Mouse (Mus musculus) erythroblast, adult 5-6 weeks (primary cell): ENCODE data around the gene Lrrc18. TPM values are rescaled to one million over a fixed set of nuclear protein-coding genes. Genes with fewer than 3 reads are reported as not detected.

ENCODE experiments used
- ATAC-seq: replicated peaks from 2 replicates; pipeline ENCODE4 v1.8.0; 2016; ENCODE audit warnings: moderate number of reproducible peaks, mild to moderate bottlenecking, moderate TSS enrichment, inconsistent platforms; ENCODE audit not compliant: poor library complexity, low FRiP score, severe bottlenecking
- total RNA-seq, 2 experiments: library from RNA; stranded (forward) in 1 of 2; stranded (reverse) in 1 of 2; fragments of 150-400 nt in 1 of 2; fragments of 200-764, 138-1000 nt in 1 of 2; gene quantifications; 2 replicates each; pipeline versions ENCODE4 v1.2.3 to v1.2.4; 2015 to 2017; ENCODE audit warnings: low replicate concordance in 2 of 2

Gene Lrrc18
- total RNA-seq (2015; ENCODE audit: low replicate concordance) (not detected in 2 replicates), total RNA-seq (2017; ENCODE audit: low replicate concordance) (not detected in 2 replicates)

- ATAC-seq: no peak
Measured at GRCm38 (mm10) chr14:32991082-32991481, at the start of gene Lrrc18. Gene Lrrc18 (plus strand): TSS chr14:32991382.

- no peak for ATAC-seq
Measured at GRCm38 (mm10) chr14:32947512-32947911, 43.7 kb upstream of the Lrrc18 start.

GRCm38 (mm10) chr14:32950312-32951301, 40.6 kb upstream of the Lrrc18 start:
- no peak for ATAC-seq

- ATAC-seq: no peak
Measured at GRCm38 (mm10) chr14:32956486-32956885, 34.7 kb upstream of the Lrrc18 start.

DNA sequence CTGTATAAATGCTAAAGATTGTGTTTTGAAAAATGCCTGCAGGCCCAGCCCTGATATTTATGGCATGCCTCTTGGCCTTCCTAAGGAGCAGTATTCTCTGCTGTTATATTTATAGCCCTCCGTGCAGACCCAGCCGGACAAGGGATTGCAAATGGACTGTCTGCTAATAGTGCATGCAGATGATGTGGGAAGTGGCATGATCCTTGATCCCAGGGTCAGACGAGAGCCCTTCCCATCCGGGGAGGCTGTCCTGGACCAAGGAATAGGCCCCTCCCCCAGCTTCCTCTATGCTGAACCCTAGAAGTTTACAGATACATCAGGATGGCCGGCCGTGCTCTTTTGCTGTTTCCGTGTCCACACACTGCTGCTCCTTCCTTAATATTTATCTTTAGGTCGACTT, 32.5 kb upstream of the Lrrc18 start:
- no peak for ATAC-seq

DNA sequence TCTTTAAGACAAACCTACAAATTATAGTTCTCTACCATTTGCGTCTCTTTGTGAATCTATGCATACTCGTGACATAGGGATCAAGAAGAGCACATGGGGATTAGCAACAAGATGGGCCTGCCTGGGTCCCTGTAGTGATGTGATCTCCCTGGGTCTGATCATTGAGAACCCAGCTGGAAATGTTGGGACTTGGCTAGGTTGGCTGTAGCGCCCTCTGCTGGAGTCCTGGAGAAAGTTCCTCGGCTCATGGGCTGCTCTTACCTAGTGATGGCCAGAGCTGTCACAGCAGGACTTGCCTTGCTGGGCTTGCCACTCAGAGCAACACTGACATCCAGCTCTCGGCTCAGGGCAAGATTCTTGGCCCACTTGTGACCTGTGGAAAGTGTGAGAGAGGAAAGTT, 30.7 kb upstream of the Lrrc18 start:
- no peak for ATAC-seq

- no peak for ATAC-seq
Measured at GRCm38 (mm10) chr14:32964742-32965141, 26.4 kb upstream of the Lrrc18 start.

DNA sequence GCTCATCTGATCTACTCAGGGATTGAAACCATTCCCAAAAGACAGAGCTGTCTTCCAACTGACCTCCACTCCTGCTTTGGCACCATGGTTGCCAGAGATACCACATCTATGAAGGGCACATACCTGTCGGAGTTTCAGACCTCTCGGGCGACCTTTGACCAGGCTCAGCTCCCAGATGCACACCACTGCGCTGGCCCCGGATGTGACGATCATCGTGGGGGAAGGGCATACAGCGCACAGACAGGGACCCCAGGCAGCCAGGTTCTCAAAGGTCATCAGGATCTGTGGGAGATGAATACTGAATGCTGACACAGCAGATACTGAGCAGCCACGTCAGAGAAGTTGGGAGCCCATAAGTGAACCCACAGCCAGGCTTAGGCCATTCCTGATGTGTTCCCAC, 20.5 kb upstream of the Lrrc18 start:
- ATAC-seq: no peak

GRCm38 (mm10) chr14:32984176-32984738, 6.9 kb upstream of the Lrrc18 start:
- no peak for ATAC-seq

GRCm38 (mm10) chr14:32986659-32987058, 4.5 kb upstream of the Lrrc18 start:
- ATAC-seq: no peak

- no peak for ATAC-seq
Measured at GRCm38 (mm10) chr14:32994954-32995636, 3.9 kb downstream of the Lrrc18 start.

- no peak for ATAC-seq
Measured at GRCm38 (mm10) chr14:32999511-32999910, 8.3 kb downstream of the Lrrc18 start.

DNA sequence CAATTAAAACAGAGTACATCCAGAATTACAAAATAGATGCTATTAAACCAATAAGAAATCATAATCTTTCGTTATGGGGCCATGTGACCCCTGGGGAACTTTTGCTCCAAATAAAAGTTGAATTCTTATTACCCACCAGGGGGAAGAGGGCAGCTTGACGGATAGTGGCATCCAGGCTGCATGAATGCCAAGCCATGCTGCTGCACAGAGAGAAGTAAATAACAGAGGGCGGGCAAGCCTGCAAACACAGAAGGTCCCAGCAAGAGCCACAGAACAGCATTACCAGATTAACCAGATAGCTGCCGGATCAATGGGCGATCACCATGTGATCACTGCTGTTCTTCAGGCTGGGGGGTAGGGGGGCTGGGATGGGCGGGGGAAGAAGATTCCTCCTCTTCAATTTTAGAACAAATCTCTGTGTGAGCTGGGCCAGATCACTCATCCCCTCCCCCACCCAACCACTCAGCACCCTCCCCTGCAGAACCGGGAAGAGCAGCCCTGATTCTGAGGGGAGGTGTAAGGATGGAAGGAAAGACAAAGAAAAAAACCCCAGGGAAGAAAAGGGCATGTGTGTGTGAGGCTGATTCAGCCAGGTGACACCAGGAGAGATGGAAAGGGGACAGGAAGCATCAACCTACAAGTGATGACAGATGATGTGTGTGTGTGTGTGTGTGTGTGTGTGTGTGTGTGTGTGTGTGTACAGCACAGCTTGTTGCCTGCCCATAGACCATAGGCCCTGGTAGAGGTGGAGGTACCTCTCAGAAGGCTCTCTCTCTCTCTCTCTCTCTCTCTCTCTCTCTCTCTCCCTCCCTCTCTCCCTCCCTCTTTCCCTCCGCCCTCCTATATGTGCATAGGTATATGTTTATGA, 9.2 kb downstream of the Lrrc18 start:
- ATAC-seq: no peak

- no peak for ATAC-seq
Measured at GRCm38 (mm10) chr14:33005114-33005513, 13.9 kb downstream of the Lrrc18 start.

DNA sequence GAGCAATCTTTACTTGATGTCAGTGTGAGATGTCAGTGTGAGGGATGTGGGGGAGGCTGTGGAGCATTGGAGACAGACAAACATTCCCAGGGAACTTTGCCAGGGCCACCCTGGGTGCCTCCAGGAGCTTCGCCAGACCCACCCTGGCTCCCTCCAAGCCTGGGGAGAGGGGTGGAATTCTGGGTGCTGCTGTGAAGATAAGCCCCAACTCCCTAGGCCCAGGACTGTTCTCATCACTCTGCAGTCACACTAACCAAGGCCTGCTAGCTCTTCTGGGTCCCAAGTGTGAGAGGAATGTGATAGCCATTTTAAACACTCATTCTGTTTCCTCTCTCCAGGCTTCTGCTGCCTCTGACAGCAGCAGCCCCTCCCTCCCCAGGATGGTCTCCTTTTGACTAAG, 16.5 kb downstream of the Lrrc18 start:
- no peak for ATAC-seq

- no peak for ATAC-seq
Measured at GRCm38 (mm10) chr14:33019050-33019449, 27.9 kb downstream of the Lrrc18 start.

- ATAC-seq: no peak
Measured at GRCm38 (mm10) chr14:33019606-33020005, 28.4 kb downstream of the Lrrc18 start.

GRCm38 (mm10) chr14:33030849-33031248, 39.7 kb downstream of the Lrrc18 start:
- ATAC-seq: no peak

GRCm38 (mm10) chr14:33033424-33033823, 42.2 kb downstream of the Lrrc18 start:
- no peak for ATAC-seq

- ATAC-seq: no peak
Measured at GRCm38 (mm10) chr14:33035386-33035785, 44.2 kb downstream of the Lrrc18 start.
